Mouse (Mus musculus): ENCODE measurements around the gene Tmsb4x. TPM values are rescaled to one million over a fixed set of nuclear protein-coding genes. Genes with fewer than 3 reads are reported as not detected.

Tmsb4x gene
- 1,414 and 1,473 TPM in 2 replicates for polyA plus RNA-seq (2016; fragmentation: Nextera tagmentation; extraction: Ambion mirVana)

DNA sequence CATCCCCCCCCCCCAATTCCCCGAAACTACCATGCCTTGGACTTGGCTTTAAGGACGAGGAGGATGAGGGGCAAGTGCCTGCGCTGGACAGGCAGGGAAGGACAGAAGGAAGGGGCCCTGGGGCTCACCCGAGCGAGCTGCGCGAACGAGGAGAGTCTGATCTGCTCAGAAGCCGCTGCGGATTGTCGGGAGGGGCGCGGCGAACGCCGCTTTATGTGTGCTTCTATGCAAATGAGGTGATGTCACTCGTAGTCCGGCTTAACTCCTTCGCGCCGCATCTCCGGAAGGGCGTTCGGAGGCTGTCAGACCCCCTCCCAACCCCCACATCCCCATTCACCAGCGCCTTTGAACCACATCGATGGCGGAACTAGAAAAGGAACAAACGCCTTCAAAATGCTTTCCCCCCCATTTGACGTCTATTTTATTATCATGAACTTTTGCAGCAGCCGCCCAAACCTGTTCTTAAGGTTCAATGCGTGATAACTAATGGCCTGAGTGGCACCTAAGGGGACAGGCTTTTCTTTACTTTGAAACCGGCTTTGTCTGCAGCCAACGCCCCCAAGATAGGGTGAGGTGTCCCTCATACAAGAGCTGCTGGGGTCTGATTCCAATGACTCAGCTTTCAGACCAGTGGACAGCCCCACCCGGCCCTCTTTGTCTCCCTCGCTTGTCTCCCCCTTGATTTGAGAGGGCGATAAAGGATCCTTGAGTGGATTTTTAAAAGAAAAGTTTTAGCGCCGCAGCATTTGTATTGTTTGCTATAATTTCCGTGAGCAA lies at the start of gene Tmsb4x:
TSS of gene Tmsb4x (minus strand) at position 338 of the 777 bp plus-strand sequence.
- Histone ChIP-seq H3K27me3 (replicated peaks) (peaks cover 30% of the 10 kb centered on the region), H3K27ac (peak within 1 kb of the TSS; percentile 67), H3K4me3 (peak within 1 kb of the TSS; percentile 60), H3K9ac (peak within 1 kb of the TSS; percentile 68), H3K4me1 (0 out of 2 replicates have a peak, but pooled peaks cover 11% of the 10 kb centered on the region), H3K9me3 (replicated peaks) (no peaks in the 10 kb centered on the region), H3K4me2 (peak within 1 kb of the TSS; percentile 73), H3K36me3 (no peaks in the 10 kb centered on the region)
- ATAC-seq, result peak; percentile 86
- 12% methylated on average over 39 of the region's 39 CpGs for WGBS (ENCODE audit: insufficient replicate concordance)

DNA sequence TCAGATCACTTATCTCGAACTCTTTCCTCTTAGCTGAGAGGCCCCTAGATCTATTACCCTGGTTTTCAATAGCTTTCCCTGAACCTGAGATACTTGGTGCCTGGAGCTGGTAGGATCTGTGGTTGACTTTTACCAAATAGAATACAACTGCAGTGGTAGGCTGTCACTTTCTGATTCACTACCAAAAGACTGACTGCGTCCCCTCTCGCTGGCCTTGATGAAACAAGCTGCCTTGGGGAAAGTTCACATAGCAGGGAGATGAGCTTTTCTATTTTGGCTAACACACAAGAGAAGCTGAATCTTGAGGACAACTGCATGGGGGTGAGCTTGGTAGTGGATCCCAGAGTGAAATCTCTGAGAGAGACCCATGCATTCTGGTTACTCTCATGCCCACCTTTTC lies 32.6 kb upstream of the Tmsb4x start:
- H3K9me3 ChIP-seq (replicated peaks), result no peaks in the 10 kb centered on the region
- H3K9ac ChIP-seq, result no peak overlapping the region
- H3K27ac ChIP-seq, result no peak overlapping the region
- H3K4me3 ChIP-seq, result no peak overlapping the region
- H3K4me1 ChIP-seq, result no peaks in the 10 kb centered on the region
- 78% methylated on average over 3 of the region's 3 CpGs for WGBS (ENCODE audit: insufficient replicate concordance)
- no peaks in the 10 kb centered on the region for H3K36me3 ChIP-seq
- peaks cover 3% of the 10 kb centered on the region; the same call in 1 of the 2 replicates for H3K27me3 ChIP-seq (replicated peaks)
- ATAC-seq, result no peak
- H3K4me2 ChIP-seq, result no peak overlapping the region

DNA sequence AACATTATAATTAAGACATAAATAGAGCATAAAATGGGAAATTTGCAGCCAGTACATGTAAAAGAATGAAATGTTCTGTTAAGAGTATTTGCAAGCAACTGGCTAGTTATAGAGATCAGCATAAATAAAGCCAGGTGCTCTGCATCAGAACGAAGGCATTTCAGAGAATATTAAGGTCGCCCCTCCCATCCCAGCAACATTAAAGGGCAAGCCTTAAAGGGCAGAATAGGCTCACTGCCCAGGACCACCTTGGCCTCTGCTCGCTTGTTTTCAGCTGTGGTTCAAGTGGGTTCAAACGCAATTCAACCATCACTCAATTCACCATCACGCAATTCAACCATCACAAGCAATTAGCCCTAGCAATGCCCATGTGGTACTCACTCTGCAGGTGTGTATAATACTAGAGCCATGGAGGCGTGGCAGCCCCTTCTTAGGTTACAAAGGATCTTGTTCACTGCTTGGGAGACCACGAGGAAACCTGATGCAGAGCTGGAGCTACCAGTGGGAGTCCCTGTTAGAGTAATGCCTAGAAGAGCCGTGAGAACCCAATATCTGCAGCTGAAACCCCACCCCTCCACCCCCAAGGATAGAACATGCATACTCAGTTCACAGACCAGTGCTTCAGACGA lies 30.3 kb upstream of the Tmsb4x start:
- Histone ChIP-seq H3K27me3 (replicated peaks) (peaks cover 3% of the 10 kb centered on the region; the same call in 1 of the 2 replicates), H3K9me3 (replicated peaks) (no peaks in the 10 kb centered on the region), H3K4me1 (no peaks in the 10 kb centered on the region), H3K4me2 (no peak overlapping the region), H3K4me3 (no peak overlapping the region), H3K9ac (no peak overlapping the region), H3K36me3 (no peaks in the 10 kb centered on the region), H3K27ac (no peak overlapping the region)
- 50% methylated on average over 9 of the region's 9 CpGs for WGBS (ENCODE audit: insufficient replicate concordance)
- no peak for ATAC-seq

DNA sequence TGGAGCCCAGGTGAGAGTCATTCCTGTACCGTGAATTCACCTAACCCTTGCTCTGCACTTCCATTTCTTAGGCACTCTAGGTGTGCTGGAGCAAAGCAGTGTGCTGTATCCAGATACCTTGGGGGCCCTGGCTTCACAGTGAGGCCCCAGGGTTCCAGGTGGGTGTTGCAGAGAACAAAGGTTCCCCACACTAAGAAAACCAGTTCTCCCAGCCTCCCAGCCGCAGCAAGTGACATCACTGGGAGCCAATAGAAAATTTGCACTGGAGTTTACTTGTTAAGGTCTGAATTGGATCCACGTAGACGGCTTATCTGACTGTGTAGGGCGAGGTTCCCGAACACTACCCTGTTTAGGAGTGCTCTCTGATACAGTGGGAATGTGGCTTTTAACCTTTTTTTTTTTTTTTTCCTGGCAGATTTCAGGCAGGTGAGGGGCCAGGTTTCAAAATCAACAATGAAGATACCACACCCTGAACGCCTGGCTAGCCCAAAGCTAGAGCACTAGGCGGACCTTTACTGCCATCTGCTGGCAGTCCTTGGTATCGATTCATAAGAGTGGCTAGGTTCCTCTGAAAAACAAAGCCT lies 24.1 kb upstream of the Tmsb4x start:
- Histone ChIP-seq H3K27ac (no peak overlapping the region), H3K4me2 (no peak overlapping the region), H3K9me3 (replicated peaks) (no peaks in the 10 kb centered on the region), H3K27me3 (replicated peaks) (no peaks in the 10 kb centered on the region; the same call in 1 of the 2 replicates), H3K4me1 (no peaks in the 10 kb centered on the region), H3K36me3 (no peaks in the 10 kb centered on the region), H3K4me3 (no peak overlapping the region), H3K9ac (no peak overlapping the region)
- 27% methylated on average over 9 of the region's 9 CpGs for WGBS (ENCODE audit: insufficient replicate concordance)
- ATAC-seq, result no peak

DNA sequence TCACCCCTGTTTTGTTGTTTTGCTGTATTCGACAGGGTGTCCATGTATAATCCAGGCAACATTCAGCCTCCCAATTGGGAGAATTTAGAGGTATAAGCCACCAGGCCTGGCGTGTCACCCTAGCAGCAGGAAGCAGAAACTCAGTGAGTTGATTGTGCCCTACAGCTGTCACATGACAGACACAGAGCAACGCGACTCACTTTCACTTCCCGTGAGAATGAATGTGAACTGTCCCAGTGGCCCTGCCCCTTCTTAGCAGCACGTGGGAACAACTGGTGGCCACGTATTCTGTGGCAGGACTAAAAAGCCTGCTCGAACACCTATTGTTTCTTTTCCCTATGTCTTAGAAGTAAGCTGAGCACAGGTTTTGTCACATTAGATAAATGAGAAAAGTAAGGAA lies 22.0 kb upstream of the Tmsb4x start:
- H3K27me3 ChIP-seq (replicated peaks), result no peaks in the 10 kb centered on the region; the same call in 1 of the 2 replicates
- no peak overlapping the region for H3K9ac ChIP-seq
- H3K4me2 ChIP-seq, result no peak overlapping the region
- no peak overlapping the region for H3K27ac ChIP-seq
- ATAC-seq, result no peak
- no peaks in the 10 kb centered on the region for H3K9me3 ChIP-seq (replicated peaks)
- no peaks in the 10 kb centered on the region for H3K36me3 ChIP-seq
- no peaks in the 10 kb centered on the region for H3K4me1 ChIP-seq
- no peak overlapping the region for H3K4me3 ChIP-seq
- 48% methylated on average over 8 of the region's 8 CpGs for whole genome bisulfite sequencing (ENCODE audit: insufficient replicate concordance)

DNA sequence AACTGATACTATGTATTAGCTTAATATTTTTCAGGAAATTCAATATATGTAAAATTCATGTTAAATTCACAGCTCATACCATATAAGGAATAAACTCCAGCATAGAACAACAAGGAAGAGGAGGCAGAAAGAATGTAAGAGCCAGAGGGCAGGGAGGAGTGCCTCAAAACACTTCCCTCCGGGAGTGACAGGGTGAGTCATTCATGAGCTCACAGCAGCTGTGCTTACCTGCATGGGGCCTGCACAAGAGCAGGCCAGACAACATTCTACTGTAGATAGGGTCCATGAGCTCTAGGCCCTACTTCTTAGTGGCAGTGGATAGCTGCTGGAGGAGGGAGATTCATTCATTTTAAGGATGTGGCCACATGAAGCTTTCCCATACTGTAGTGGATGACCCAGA lies 20.7 kb upstream of the Tmsb4x start:
- Histone ChIP-seq H3K27me3 (replicated peaks) (no peaks in the 10 kb centered on the region; the same call in 1 of the 2 replicates), H3K36me3 (no peaks in the 10 kb centered on the region), H3K4me3 (no peak overlapping the region), H3K4me1 (no peaks in the 10 kb centered on the region), H3K27ac (no peak overlapping the region), H3K9ac (no peak overlapping the region), H3K4me2 (no peak overlapping the region), H3K9me3 (replicated peaks) (no peaks in the 10 kb centered on the region)
- no peak for ATAC-seq
- WGBS (ENCODE audit: insufficient replicate concordance), result 35% methylated on average over 1 of the region's 1 CpGs

DNA sequence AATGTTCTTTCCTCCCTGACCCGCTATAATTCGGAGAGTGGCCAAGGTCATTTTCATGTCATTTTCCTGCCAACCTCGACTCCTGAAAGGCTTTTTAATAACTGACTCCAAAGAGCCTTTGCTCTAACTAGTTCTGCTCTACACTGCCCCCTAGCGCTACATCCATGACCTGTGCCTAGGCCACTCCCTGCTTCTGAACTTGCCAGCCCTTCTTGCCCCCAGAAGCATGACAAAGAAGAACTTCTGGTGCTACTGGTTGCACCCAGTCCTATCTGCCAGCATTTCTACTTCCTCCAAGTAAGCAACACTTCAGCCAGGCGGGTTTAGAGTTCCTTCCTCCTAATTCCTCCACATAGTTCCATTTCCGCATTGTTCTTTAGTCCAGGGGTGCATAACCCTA lies 20.1 kb upstream of the Tmsb4x start:
- 22% methylated on average over 6 of the region's 6 CpGs for WGBS (ENCODE audit: insufficient replicate concordance)
- no peaks in the 10 kb centered on the region; the same call in 1 of the 2 replicates for H3K27me3 ChIP-seq (replicated peaks)
- ATAC-seq, result peak; percentile 55; the same call in 1 of the 2 replicates
- H3K9ac ChIP-seq, result no peak overlapping the region
- H3K4me3 ChIP-seq, result no peak overlapping the region
- no peaks in the 10 kb centered on the region for H3K36me3 ChIP-seq
- no peaks in the 10 kb centered on the region for H3K9me3 ChIP-seq (replicated peaks)
- no peaks in the 10 kb centered on the region for H3K4me1 ChIP-seq
- no peak overlapping the region for H3K27ac ChIP-seq
- no peak overlapping the region for H3K4me2 ChIP-seq

DNA sequence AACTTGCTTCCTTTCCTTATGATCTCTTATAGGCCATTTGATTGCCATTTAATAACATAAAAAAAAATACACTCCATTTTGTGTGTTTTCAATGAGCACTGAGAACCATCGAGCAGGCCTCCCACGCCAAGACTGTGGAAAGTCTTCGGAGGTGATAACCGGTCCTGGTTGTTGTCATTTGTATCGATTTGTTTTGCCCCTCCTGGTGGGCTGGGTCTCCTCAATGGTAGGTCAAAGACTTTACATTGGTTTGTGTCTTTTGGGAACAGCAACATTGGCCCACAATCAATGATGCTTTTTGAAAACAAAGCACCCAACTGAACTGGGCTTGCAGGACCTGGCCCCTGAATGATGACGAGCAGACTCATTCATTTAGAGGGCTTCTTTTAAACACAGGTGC lies 18.6 kb upstream of the Tmsb4x start:
- 77% methylated on average over 6 of the region's 6 CpGs for WGBS (ENCODE audit: insufficient replicate concordance)
- ATAC-seq, result no peak
- no peak overlapping the region for H3K27ac ChIP-seq

DNA sequence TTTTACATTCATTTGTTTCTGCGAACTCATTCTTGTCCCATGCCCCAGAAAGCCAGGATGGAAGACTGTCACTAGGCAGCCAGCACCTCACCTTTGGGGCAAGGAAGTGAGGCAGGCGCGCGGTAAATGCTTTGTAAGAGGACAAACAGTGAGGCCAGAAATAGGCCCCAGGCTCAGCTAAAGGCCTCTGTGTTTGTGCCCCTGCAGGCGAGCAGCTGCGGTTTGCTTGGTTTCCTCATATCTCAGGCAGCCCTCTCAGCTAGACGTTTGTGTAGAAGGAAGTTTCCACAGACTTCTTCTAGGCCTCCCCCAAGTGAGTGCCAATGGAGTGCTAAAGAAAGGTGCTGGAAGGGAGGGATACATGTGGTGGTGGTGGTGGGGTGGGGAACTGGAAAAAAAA lies 18.0 kb upstream of the Tmsb4x start:
- Histone ChIP-seq H3K9me3 (replicated peaks) (no peaks in the 10 kb centered on the region), H3K27ac (no peak overlapping the region), H3K27me3 (replicated peaks) (no peaks in the 10 kb centered on the region; the same call in 1 of the 2 replicates), H3K36me3 (no peaks in the 10 kb centered on the region), H3K9ac (no peak overlapping the region), H3K4me1 (no peaks in the 10 kb centered on the region), H3K4me2 (no peak overlapping the region), H3K4me3 (no peak overlapping the region)
- ATAC-seq, result no peak
- 38% methylated on average over 7 of the region's 7 CpGs for WGBS (ENCODE audit: insufficient replicate concordance)

More for the DNA sequence above, 18.6 kb upstream of the Tmsb4x start:
- Histone ChIP-seq H3K4me1 (no peaks in the 10 kb centered on the region), H3K4me2 (no peak overlapping the region), H3K9me3 (replicated peaks) (no peaks in the 10 kb centered on the region), H3K4me3 (no peak overlapping the region), H3K27me3 (replicated peaks) (no peaks in the 10 kb centered on the region; the same call in 1 of the 2 replicates), H3K9ac (no peak overlapping the region), H3K36me3 (no peaks in the 10 kb centered on the region)

DNA sequence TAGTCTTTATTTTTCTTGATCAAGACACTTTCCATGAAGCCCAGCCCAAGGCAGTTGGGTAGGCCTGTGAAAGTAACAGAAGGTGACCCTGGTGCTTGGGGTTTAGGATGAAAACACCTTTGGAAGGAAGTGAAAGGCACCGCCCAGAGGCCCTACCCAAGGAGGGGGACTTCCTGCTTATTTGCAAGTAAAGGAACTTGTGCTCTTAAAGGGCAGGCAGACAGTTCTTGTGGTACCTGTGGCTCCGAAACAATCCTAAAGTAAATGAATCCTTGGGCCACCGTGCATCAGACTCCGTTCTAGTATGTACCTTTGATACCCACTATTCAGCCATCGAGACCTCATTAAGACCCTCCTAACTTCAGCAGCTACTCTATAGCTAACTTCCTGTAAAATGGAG lies 17.5 kb upstream of the Tmsb4x start:
- H3K9me3 ChIP-seq (replicated peaks), result no peaks in the 10 kb centered on the region
- H3K9ac ChIP-seq, result no peak overlapping the region
- 57% methylated on average over 5 of the region's 5 CpGs for WGBS (ENCODE audit: insufficient replicate concordance)
- no peak overlapping the region for H3K27ac ChIP-seq
- H3K4me3 ChIP-seq, result no peak overlapping the region
- H3K36me3 ChIP-seq, result no peaks in the 10 kb centered on the region
- no peaks in the 10 kb centered on the region for H3K4me1 ChIP-seq
- no peak overlapping the region for H3K4me2 ChIP-seq
- no peak for ATAC-seq
- no peaks in the 10 kb centered on the region; the same call in 1 of the 2 replicates for H3K27me3 ChIP-seq (replicated peaks)

DNA sequence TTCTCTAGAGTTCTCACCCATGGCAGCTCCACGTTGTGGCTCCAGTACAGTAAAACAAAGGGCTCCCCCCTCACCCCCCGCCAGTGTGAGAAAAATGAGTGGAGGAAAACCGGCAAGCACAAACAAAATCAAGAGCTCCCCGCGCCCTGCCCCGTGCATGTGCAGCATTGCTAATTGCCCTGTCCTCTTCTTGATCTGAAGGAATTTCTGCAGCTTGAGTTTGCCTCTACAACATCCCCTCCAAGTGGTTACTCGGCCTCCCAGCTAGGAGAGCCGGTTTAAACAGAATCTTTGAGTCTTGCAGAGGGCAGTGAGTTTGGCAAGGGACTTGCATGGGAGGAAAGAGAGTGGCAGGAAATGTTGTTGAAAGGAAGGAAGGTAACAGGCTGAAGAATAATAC lies 3.6 kb upstream of the Tmsb4x start:
- H3K36me3 ChIP-seq, result no peaks in the 10 kb centered on the region
- peaks cover 27% of the 10 kb centered on the region for H3K27me3 ChIP-seq (replicated peaks)
- WGBS (ENCODE audit: insufficient replicate concordance), result 27% methylated on average over 8 of the region's 8 CpGs
- no peak overlapping the region for H3K4me2 ChIP-seq
- H3K4me1 ChIP-seq, result 0 out of 2 replicates have a peak, but pooled peaks cover 11% of the 10 kb centered on the region
- H3K4me3 ChIP-seq, result no peak overlapping the region
- no peak overlapping the region for H3K9ac ChIP-seq
- H3K9me3 ChIP-seq (replicated peaks), result no peaks in the 10 kb centered on the region
- no peak overlapping the region for H3K27ac ChIP-seq
- no peak for ATAC-seq
